Mouse (Mus musculus) lung, postnatal 0 days (tissue): ENCODE results near the gene Tmem178b. TPM values are rescaled to one million over a fixed set of nuclear protein-coding genes. Genes with fewer than 3 reads are reported as not detected.

ENCODE experiments used
- ATAC-seq: fragments of 200-750 bp; cut with Nextera tagmentation; 2 replicates; pipeline ENCODE4 v1.8.0; 2017; ENCODE audit warnings: moderate library complexity
- DNase-seq: peaks from one replicate; pipeline ENCODE4 v3.0.0-alpha.2; 2016; ENCODE audit warnings: low spot score
- H3K27ac ChIP-seq: fragments of 300-500 bp; sonication (generic); 2 replicates; pipeline ENCODE4 v1.5.1; 2014; ENCODE audit warnings: antibody characterized with exemption, mild to moderate bottlenecking, low read length, mixed read lengths
- H3K27me3 ChIP-seq: fragments of 300-500 bp; sonication (generic); replicated peaks from 2 replicates; pipeline ENCODE4 v1.6.1; 2014; ENCODE audit warnings: low read length, mixed read lengths; ENCODE audit not compliant: insufficient read depth
- H3K36me3 ChIP-seq: fragments of 300-500 bp; sonication (generic); 2 replicates; pipeline ENCODE4 v1.6.1; 2014; ENCODE audit warnings: low read length, mixed read lengths; ENCODE audit not compliant: insufficient read depth
- H3K4me1 ChIP-seq: fragments of 300-500 bp; sonication (generic); 2 replicates; pipeline ENCODE4 v1.6.1; 2014; ENCODE audit warnings: antibody characterized with exemption, low read depth, low read length, mixed read lengths; ENCODE audit not compliant: insufficient read depth
- H3K4me2 ChIP-seq: fragments of 300-500 bp; sonication (generic); replicated peaks from 2 replicates; pipeline ENCODE4 v1.6.1; 2014; ENCODE audit warnings: low read depth, mild to moderate bottlenecking, low read length, moderate library complexity, mixed read lengths
- H3K4me3 ChIP-seq: fragments of 300-500 bp; sonication (generic); 2 replicates; pipeline ENCODE4 v1.5.1; 2014; ENCODE audit warnings: low read depth, low read length
- H3K9ac ChIP-seq: fragments of 300-500 bp; sonication (generic); replicated peaks from 2 replicates; pipeline ENCODE4 v1.6.1; 2014; ENCODE audit warnings: low read depth, mild to moderate bottlenecking
- H3K9me3 ChIP-seq: fragments of 300-500 bp; sonication (generic); 2 replicates; pipeline ENCODE4 v1.6.1; 2016; ENCODE audit warnings: low read length, mixed read lengths
- CTCF ChIP-seq: IDR thresholded peaks from 2 replicates; pipeline ENCODE4 v1.5.1; 2016; ENCODE audit warnings: antibody characterized with exemption, mild to moderate bottlenecking
- EP300 ChIP-seq: IDR thresholded peaks from 2 replicates; pipeline ENCODE4 v1.6.1; 2016; ENCODE audit warnings: antibody characterized with exemption, mild to moderate bottlenecking, control low read depth
- WGBS: fragments of 180-500 bp; shearing (Covaris S2); extraction: QIAGEN DNeasy Blood & Tissue Kit; methylation state at CpG from one replicate; pipeline ENCODE4 v1.1.7; 2014; 5-methylcytosine and 5-hydroxymethylcytosine counted together
- polyA plus RNA-seq: library from polyadenylated mRNA; unstranded; fragments of >200 nt; fragmentation: Nextera tagmentation; extraction: Ambion mirVana; gene quantifications from 2 replicates; pipeline ENCODE4 v1.2.1, GENCODE M21; 2015

The Tmem178b gene
- polyA plus RNA-seq, 1 experiment from 2014 or later, result 0.10 TPM

GRCm38 (mm10) chr6:40019396-40019795 is 146.3 kb downstream of the Tmem178b start:
- TF ChIP-seq CTCF, result no peak
- TF ChIP-seq EP300, result no peak
- no peak overlapping the region for H3K9ac ChIP-seq
- no peak for ATAC-seq
- no peak overlapping the region for H3K27ac ChIP-seq
- H3K27me3 ChIP-seq, result no peaks in the 10 kb centered on the region
- H3K4me3 ChIP-seq, result no peak overlapping the region
- 33% methylated on average over 4 of the region's 4 CpGs for WGBS
- H3K4me2 ChIP-seq, result no peak overlapping the region
- no peaks in the 10 kb centered on the region for H3K4me1 ChIP-seq
- no peak for DNase-seq
- H3K36me3 ChIP-seq, result no peaks in the 10 kb centered on the region
- H3K9me3 ChIP-seq, result no peaks in the 10 kb centered on the region

DNA sequence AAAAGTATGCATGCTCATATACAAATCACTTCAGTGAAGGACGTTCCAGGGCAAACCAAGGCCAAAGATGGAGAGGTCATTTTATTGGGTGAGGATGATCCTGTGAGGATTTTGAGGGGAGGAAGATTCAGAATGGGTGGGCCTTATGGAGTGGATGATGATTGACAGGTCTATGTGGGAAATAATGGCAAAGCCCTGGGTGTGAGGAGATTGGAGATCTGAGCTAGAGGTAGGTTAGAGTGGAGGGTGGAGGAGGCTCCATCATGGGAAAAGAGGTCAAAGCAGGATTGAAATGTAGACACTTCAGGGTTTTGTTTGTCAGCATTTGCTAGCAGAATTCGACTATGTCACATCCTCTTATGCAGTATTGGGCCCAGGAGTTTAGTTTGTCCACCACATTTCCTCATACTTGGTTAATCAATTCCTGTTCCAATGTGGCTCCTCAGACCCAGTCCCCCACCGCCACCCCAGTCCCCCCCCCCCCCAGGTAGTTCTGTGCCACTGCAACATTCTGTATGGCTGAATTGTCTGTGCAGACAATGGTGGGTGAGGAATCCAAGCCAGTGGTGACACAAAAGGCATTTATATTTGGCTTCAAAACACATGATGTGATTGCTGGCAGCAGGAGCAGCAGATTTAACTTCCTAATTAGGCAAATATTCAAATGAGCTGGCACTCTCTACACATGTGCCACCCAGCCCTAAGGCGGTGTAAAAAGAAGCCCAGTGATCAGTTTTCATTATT is 150.7 kb downstream of the Tmem178b start:
- WGBS, result 68% methylated on average over 4 of the region's 4 CpGs

GRCm38 (mm10) chr6:40024336-40024934 is 151.4 kb downstream of the Tmem178b start:
- no peaks in the 10 kb centered on the region for H3K36me3 ChIP-seq
- no peak overlapping the region for H3K4me3 ChIP-seq
- WGBS, result 73% methylated on average over 5 of the region's 5 CpGs
- no peaks in the 10 kb centered on the region for H3K4me1 ChIP-seq
- no peak overlapping the region for H3K4me2 ChIP-seq
- no peak overlapping the region for H3K27ac ChIP-seq
- no peaks in the 10 kb centered on the region for H3K27me3 ChIP-seq
- H3K9ac ChIP-seq, result no peak overlapping the region
- TF ChIP-seq EP300 (no peak), CTCF (no peak)
- no peak for ATAC-seq
- no peaks in the 10 kb centered on the region for H3K9me3 ChIP-seq
- DNase-seq, result no peak

More for the DNA sequence above, 150.7 kb downstream of the Tmem178b start:
- DNase-seq (no peak), ATAC-seq (no peak)
- Histone ChIP-seq H3K4me3 (no peak overlapping the region), H3K4me2 (no peak overlapping the region), H3K27ac (no peak overlapping the region), H3K9ac (no peak overlapping the region), H3K9me3 (no peaks in the 10 kb centered on the region), H3K4me1 (no peaks in the 10 kb centered on the region), H3K36me3 (no peaks in the 10 kb centered on the region), H3K27me3 (no peaks in the 10 kb centered on the region)
- TF ChIP-seq CTCF (no peak), EP300 (no peak)

GRCm38 (mm10) chr6:40032901-40033300 is 159.8 kb downstream of the Tmem178b start:
- no peak overlapping the region for H3K9ac ChIP-seq
- no peak for TF ChIP-seq EP300
- no peak for TF ChIP-seq CTCF
- DNase-seq (no peak), ATAC-seq (no peak)
- H3K27ac ChIP-seq, result no peak overlapping the region
- no peaks in the 10 kb centered on the region for H3K27me3 ChIP-seq
- no peaks in the 10 kb centered on the region for H3K9me3 ChIP-seq
- no peak overlapping the region for H3K4me3 ChIP-seq
- H3K36me3 ChIP-seq, result no peaks in the 10 kb centered on the region
- no peak overlapping the region for H3K4me2 ChIP-seq
- H3K4me1 ChIP-seq, result no peaks in the 10 kb centered on the region

GRCm38 (mm10) chr6:40033935-40034334 is 160.9 kb downstream of the Tmem178b start:
- Histone ChIP-seq H3K4me1 (no peaks in the 10 kb centered on the region), H3K9me3 (no peaks in the 10 kb centered on the region), H3K4me2 (no peak overlapping the region), H3K36me3 (no peaks in the 10 kb centered on the region), H3K27ac (no peak overlapping the region), H3K9ac (no peak overlapping the region), H3K27me3 (no peaks in the 10 kb centered on the region), H3K4me3 (no peak overlapping the region)
- TF ChIP-seq EP300 (no peak), CTCF (no peak)
- ATAC-seq (no peak), DNase-seq (no peak)
- 89% methylated on average over 3 of the region's 3 CpGs for WGBS

GRCm38 (mm10) chr6:40048969-40049908 is 176.2 kb downstream of the Tmem178b start:
- H3K4me3 ChIP-seq, result no peak overlapping the region
- H3K27me3 ChIP-seq, result no peaks in the 10 kb centered on the region
- no peak overlapping the region for H3K27ac ChIP-seq
- TF ChIP-seq CTCF (peak; percentile 41), EP300 (no peak)
- 40% methylated on average over 11 of the region's 11 CpGs for WGBS
- no peaks in the 10 kb centered on the region for H3K9me3 ChIP-seq
- DNase-seq (peak; percentile 21), ATAC-seq (no peak)
- no peak overlapping the region for H3K4me2 ChIP-seq
- no peak overlapping the region for H3K9ac ChIP-seq
- no peaks in the 10 kb centered on the region for H3K4me1 ChIP-seq
- H3K36me3 ChIP-seq, result no peaks in the 10 kb centered on the region
